Mouse (Mus musculus): ENCODE results near the gene Mymx. TPM values are rescaled to one million over a fixed set of nuclear protein-coding genes. Genes with fewer than 3 reads are reported as not detected.
A peak's percentile ranks its signal among the peaks of the same experiment; 100 is the strongest.
"Not testable (repeated sequence)": the region's sequence is repeated elsewhere in the genome, so short reads cannot be mapped to it uniquely, and the experiment has no call there.

The Mymx gene
- polyA plus RNA-seq, 1 experiment from 2014 or later = not detected

GRCm38 (mm10) chr17:45626577-45627134 is 24.8 kb upstream of the Mymx start:
- H3K27ac ChIP-seq = no peak overlapping the region
- 27% methylated on average over 15 of the region's 15 CpGs for WGBS (ENCODE audit: insufficient replicate concordance)
- ATAC-seq = peak; percentile 48
- peak overlapping the region; percentile 38 for H3K4me2 ChIP-seq
- H3K9me3 ChIP-seq (replicated peaks) = no peaks in the 10 kb centered on the region
- H3K27me3 ChIP-seq (replicated peaks) = peaks cover 27% of the 10 kb centered on the region
- H3K9ac ChIP-seq = peak overlapping the region; percentile 2; the same call in 1 of the 2 replicates
- H3K4me1 ChIP-seq = peaks cover 43% of the 10 kb centered on the region
- no peaks in the 10 kb centered on the region for H3K36me3 ChIP-seq
- H3K4me3 ChIP-seq = no peak overlapping the region

GRCm38 (mm10) chr17:45623425-45623824 is 21.5 kb upstream of the Mymx start:
- not testable (repeated sequence) for H3K4me2 ChIP-seq; H3K4me3 ChIP-seq; H3K27ac ChIP-seq; ATAC-seq; H3K36me3 ChIP-seq; H3K9ac ChIP-seq; H3K9me3 ChIP-seq (replicated peaks)
- H3K27me3 ChIP-seq (replicated peaks) = 0 out of 2 replicates have a peak, but pooled peaks cover 11% of the 10 kb centered on the region
- WGBS (ENCODE audit: insufficient replicate concordance) = 76% methylated on average over 7 of the region's 8 CpGs
- H3K4me1 ChIP-seq = peaks cover 38% of the 10 kb centered on the region

- WGBS (ENCODE audit: insufficient replicate concordance) = 6% methylated on average over 20 of the region's 20 CpGs
- Histone ChIP-seq H3K4me2 (peak overlapping the region; percentile 72), H3K4me3 (peak overlapping the region; percentile 43), H3K27me3 (replicated peaks) (no peaks in the 10 kb centered on the region), H3K36me3 (no peaks in the 10 kb centered on the region), H3K27ac (peak overlapping the region; percentile 57), H3K9ac (peak overlapping the region; percentile 49), H3K4me1 (peaks cover 23% of the 10 kb centered on the region), H3K9me3 (replicated peaks) (no peaks in the 10 kb centered on the region)
- ATAC-seq = peak; percentile 58
Observed at GRCm38 (mm10) chr17:45619386-45620256, 17.7 kb upstream of the Mymx start.

GRCm38 (mm10) chr17:45618941-45619385 is 17.1 kb upstream of the Mymx start:
- no peaks in the 10 kb centered on the region for H3K9me3 ChIP-seq (replicated peaks)
- peak overlapping the region; percentile 49 for H3K9ac ChIP-seq
- peak overlapping the region; percentile 57 for H3K27ac ChIP-seq
- no peaks in the 10 kb centered on the region for H3K27me3 ChIP-seq (replicated peaks)
- peaks cover 23% of the 10 kb centered on the region for H3K4me1 ChIP-seq
- peak overlapping the region; percentile 72 for H3K4me2 ChIP-seq
- peak; percentile 61 for ATAC-seq
- WGBS (ENCODE audit: insufficient replicate concordance) = 6% methylated on average over 8 of the region's 8 CpGs
- H3K36me3 ChIP-seq = no peaks in the 10 kb centered on the region
- peak overlapping the region; percentile 43 for H3K4me3 ChIP-seq

- no peaks in the 10 kb centered on the region for H3K27me3 ChIP-seq (replicated peaks)
- H3K9ac ChIP-seq = no peak overlapping the region
- peaks cover 27% of the 10 kb centered on the region for H3K4me1 ChIP-seq
- H3K4me3 ChIP-seq = no peak overlapping the region
- no peaks in the 10 kb centered on the region for H3K9me3 ChIP-seq (replicated peaks)
- 66% methylated on average over 6 of the region's 6 CpGs for WGBS (ENCODE audit: insufficient replicate concordance)
- ATAC-seq = no peak
- H3K36me3 ChIP-seq = no peaks in the 10 kb centered on the region
- H3K4me2 ChIP-seq = no peak overlapping the region
- H3K27ac ChIP-seq = no peak overlapping the region
Observed at GRCm38 (mm10) chr17:45617655-45618054, 15.8 kb upstream of the Mymx start.

- Histone ChIP-seq H3K27me3 (replicated peaks) (no peaks in the 10 kb centered on the region), H3K36me3 (no peaks in the 10 kb centered on the region), H3K9ac (no peak overlapping the region), H3K9me3 (replicated peaks) (no peaks in the 10 kb centered on the region), H3K4me3 (no peak overlapping the region), H3K4me1 (peaks cover 37% of the 10 kb centered on the region), H3K4me2 (no peak overlapping the region), H3K27ac (no peak overlapping the region)
- 78% methylated on average over 3 of the region's 3 CpGs for WGBS (ENCODE audit: insufficient replicate concordance)
- ATAC-seq = no peak
Observed at GRCm38 (mm10) chr17:45616679-45617078, 14.8 kb upstream of the Mymx start.

- no peak overlapping the region for H3K4me3 ChIP-seq
- no peaks in the 10 kb centered on the region for H3K9me3 ChIP-seq (replicated peaks)
- WGBS (ENCODE audit: insufficient replicate concordance) = 42% methylated on average over 4 of the region's 4 CpGs
- no peak overlapping the region for H3K4me2 ChIP-seq
- peaks cover 42% of the 10 kb centered on the region for H3K4me1 ChIP-seq
- H3K36me3 ChIP-seq = no peaks in the 10 kb centered on the region
- no peaks in the 10 kb centered on the region for H3K27me3 ChIP-seq (replicated peaks)
- no peak overlapping the region for H3K9ac ChIP-seq
- ATAC-seq = no peak
- H3K27ac ChIP-seq = no peak overlapping the region
Observed at GRCm38 (mm10) chr17:45616046-45616650, 14.2 kb upstream of the Mymx start.

GRCm38 (mm10) chr17:45612921-45613320 is 11.0 kb upstream of the Mymx start:
- Histone ChIP-seq H3K27ac (no peak overlapping the region), H3K9ac (no peak overlapping the region), H3K4me3 (no peak overlapping the region), H3K36me3 (no peaks in the 10 kb centered on the region), H3K4me1 (peaks cover 39% of the 10 kb centered on the region), H3K4me2 (no peak overlapping the region), H3K27me3 (replicated peaks) (no peaks in the 10 kb centered on the region), H3K9me3 (replicated peaks) (no peaks in the 10 kb centered on the region)
- no peak for ATAC-seq
- WGBS (ENCODE audit: insufficient replicate concordance) = 57% methylated on average over 7 of the region's 7 CpGs

- H3K9me3 ChIP-seq (replicated peaks) = no peaks in the 10 kb centered on the region
- no peak overlapping the region for H3K27ac ChIP-seq
- H3K9ac ChIP-seq = no peak overlapping the region
- peaks cover 39% of the 10 kb centered on the region for H3K4me1 ChIP-seq
- WGBS (ENCODE audit: insufficient replicate concordance) = 64% methylated on average over 8 of the region's 8 CpGs
- H3K36me3 ChIP-seq = no peaks in the 10 kb centered on the region
- H3K4me2 ChIP-seq = no peak overlapping the region
- H3K4me3 ChIP-seq = no peak overlapping the region
- no peaks in the 10 kb centered on the region for H3K27me3 ChIP-seq (replicated peaks)
- ATAC-seq = no peak
Observed at GRCm38 (mm10) chr17:45612008-45612407, 10.1 kb upstream of the Mymx start.

- Histone ChIP-seq H3K9ac (peak overlapping the region; percentile 49), H3K36me3 (no peaks in the 10 kb centered on the region), H3K9me3 (replicated peaks) (no peaks in the 10 kb centered on the region), H3K4me3 (peak overlapping the region; percentile 10; the same call in 1 of the 2 replicates), H3K27ac (peak overlapping the region; percentile 77), H3K4me1 (peaks cover 39% of the 10 kb centered on the region), H3K27me3 (replicated peaks) (no peaks in the 10 kb centered on the region), H3K4me2 (peak overlapping the region; percentile 63)
- ATAC-seq = peak; percentile 90
- 30% methylated on average over 5 of the region's 5 CpGs for WGBS (ENCODE audit: insufficient replicate concordance)
Observed at GRCm38 (mm10) chr17:45610144-45610866, 8.4 kb upstream of the Mymx start.

GRCm38 (mm10) chr17:45608396-45608795 is 6.5 kb upstream of the Mymx start:
- Histone ChIP-seq H3K9me3 (replicated peaks) (no peaks in the 10 kb centered on the region), H3K9ac (no peak overlapping the region), H3K4me3 (no peak overlapping the region), H3K4me1 (peaks cover 45% of the 10 kb centered on the region), H3K36me3 (no peaks in the 10 kb centered on the region), H3K27ac (no peak overlapping the region), H3K4me2 (no peak overlapping the region), H3K27me3 (replicated peaks) (peaks cover 6% of the 10 kb centered on the region; the same call in 1 of the 2 replicates)
- no peak for ATAC-seq
- WGBS (ENCODE audit: insufficient replicate concordance) = 73% methylated on average over 4 of the region's 4 CpGs

Measured in liver, embryonic 12.5 days (tissue).